Mouse (Mus musculus) heart, adult 10 weeks (tissue): ENCODE data around the gene Kcnmb3. TPM values are rescaled to one million over a fixed set of nuclear protein-coding genes. Genes with fewer than 3 reads are reported as not detected.

Source experiments
- polyA plus RNA-seq: library from polyadenylated mRNA; stranded (reverse); fragments of 350-450 nt; fragmentation: Illumina TruSeq; extraction: RNeasy Lipid Tissue Mini Kit (QIAGEN cat#74804); gene quantifications from one replicate; pipeline ENCODE4 v1.2.3, GENCODE M21; 2014; ENCODE audit warnings: low read depth, low replicate concordance

The Kcnmb3 gene
- not detected for polyA plus RNA-seq

DNA sequence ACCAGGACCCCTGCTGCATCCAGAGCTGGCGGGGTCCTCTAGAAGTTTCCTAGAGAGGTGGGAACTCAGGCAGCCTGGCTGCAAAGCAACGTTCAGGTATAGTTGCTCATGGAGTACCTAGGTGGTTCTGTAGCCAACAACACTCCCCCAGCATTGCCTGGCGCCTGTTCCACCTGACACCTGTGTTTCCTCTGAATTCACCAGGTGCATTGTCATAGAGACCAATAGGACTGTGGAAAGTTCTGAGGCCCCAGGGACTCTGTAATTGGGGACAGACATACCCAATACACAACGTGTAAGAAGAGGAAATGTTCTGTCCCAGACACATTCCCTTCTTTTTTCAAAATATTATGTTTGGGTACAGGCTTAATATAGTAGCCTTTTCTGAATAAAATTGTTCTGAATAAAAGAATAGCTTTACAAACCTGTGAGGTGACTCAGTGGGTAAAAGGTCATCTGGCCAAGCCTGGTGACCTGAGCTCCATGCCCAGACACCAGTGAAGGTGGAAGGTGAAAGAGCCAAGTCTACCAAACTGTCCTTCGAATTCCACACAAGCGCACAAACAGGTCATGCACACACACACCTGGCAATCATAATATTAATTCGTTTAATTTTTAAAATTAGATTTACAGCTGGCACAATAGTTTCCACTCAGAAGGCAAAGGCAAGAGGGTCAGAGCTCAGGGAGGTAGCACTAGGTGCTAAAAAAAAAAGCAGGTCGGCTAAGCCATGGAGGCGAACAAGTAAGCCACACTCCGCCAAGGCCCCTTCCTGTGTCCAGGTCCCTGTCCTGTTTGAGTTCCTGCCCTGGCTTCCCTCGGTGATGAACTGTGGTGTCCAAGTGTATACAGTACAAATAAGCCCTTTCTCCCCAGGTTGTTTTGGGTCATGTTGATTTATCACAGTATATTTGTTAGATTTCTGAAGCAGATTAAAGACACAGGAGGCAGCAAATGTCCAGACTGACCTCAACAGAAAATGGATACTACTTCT, at the start of gene Kcnmb3:
Gene Kcnmb3 (minus strand): TSS at position 135 of the 994 bp plus-strand sequence.

DNA sequence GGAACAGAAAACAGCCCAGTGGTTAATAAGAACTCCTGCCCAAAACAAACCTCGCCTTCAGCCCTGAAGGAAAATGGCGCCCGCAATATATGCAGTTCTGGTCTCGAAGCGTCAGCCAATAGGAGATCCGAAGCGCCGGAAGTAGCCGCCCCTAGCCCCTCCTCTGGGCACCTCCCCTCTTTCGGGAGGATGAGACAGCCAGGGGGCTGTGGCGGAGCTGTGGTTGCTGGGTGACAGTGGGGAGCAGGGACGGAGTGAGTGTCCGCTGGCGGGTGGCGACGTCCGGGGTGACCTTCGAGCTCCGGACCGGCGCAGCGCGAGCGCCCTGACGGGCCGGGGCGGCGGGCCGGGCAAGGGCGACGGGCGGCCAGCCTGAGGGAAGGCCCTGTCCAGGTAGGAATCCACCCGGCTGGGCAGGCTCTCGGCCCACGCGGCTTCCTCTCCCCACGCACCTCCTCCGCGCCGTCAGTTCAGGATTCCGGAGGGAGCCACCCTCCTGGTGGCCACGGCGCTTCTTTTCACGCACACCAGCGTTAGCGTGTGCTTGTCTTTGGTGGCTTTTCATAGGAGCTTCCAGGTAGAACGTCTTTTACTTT, 37.4 kb upstream of the Kcnmb3 start, which contains the start of gene Mfn1:
Gene Mfn1 (plus strand): TSS at position 163 of the 596 bp plus-strand sequence.

DNA sequence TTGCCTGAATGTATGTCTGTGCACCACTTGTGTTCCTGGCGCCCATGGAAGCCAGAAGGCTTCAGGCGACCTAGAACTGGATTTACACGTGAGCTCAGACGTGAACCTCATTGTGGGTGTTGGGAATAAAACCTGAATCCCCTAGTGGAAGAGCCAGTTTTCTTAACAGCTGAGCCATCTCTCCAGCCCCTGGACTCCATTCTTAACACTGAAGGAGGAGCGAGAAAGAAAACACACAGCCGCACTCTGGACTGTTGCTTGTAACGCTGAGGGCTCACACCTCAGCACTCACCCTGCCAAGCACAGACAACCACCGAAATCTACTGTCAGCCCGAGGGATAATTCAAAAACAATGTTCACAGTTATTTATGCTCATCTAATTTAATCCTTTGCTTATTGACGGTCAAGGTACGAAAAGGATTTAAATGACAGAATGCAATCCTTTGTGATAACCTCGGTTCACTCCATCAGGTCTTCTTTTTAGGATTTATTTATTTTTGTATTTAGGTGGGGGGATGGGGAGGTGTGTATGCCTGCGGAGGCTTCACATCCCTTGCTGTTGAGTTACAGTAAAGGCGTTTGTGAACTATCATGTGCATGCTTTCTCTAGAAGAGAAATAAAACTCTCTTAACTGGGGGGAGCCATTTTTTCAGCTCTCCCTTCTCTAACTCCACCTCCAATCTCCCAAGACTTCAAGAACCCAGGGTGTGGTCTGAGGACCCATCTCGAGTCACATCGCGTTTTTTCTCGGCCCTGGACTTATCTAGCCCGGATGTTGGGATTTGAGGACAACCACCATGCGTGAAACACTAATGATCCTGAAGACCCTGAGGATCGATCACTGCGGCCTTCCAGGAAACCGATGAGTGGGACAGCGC, 17.7 kb upstream of the Kcnmb3 start, which contains the start of gene Zfp639:
Gene Zfp639 (plus strand): TSS at position 764 of the 879 bp plus-strand sequence.

Other genes starting within 250 kb of the Kcnmb3 start
- gene Zmat3, start 126.2 kb downstream of the Kcnmb3 start, polyA plus RNA-seq = 3.8 TPM
- gene Pik3ca, start 94.6 kb downstream of the Kcnmb3 start, polyA plus RNA-seq = 24.8 TPM
- 46.9 TPM for gene Zfp639, start 18.0 kb upstream of the Kcnmb3 start, polyA plus RNA-seq
- gene Mfn1, start 37.2 kb upstream of the Kcnmb3 start, polyA plus RNA-seq = 442 TPM
- 9.6 TPM for gene Gnb4, start 124.4 kb upstream of the Kcnmb3 start, polyA plus RNA-seq
- gene Actl6a, start 214.1 kb upstream of the Kcnmb3 start, polyA plus RNA-seq = 26.7 TPM
- 1,115 TPM for gene Ndufb5, start 244.8 kb upstream of the Kcnmb3 start, polyA plus RNA-seq
- gene Mrpl47, start 245.4 kb upstream of the Kcnmb3 start, polyA plus RNA-seq = 47.0 TPM